Mouse (Mus musculus): Measurements from ENCODE around the gene Tprgl.

The Tprgl gene

DNA sequence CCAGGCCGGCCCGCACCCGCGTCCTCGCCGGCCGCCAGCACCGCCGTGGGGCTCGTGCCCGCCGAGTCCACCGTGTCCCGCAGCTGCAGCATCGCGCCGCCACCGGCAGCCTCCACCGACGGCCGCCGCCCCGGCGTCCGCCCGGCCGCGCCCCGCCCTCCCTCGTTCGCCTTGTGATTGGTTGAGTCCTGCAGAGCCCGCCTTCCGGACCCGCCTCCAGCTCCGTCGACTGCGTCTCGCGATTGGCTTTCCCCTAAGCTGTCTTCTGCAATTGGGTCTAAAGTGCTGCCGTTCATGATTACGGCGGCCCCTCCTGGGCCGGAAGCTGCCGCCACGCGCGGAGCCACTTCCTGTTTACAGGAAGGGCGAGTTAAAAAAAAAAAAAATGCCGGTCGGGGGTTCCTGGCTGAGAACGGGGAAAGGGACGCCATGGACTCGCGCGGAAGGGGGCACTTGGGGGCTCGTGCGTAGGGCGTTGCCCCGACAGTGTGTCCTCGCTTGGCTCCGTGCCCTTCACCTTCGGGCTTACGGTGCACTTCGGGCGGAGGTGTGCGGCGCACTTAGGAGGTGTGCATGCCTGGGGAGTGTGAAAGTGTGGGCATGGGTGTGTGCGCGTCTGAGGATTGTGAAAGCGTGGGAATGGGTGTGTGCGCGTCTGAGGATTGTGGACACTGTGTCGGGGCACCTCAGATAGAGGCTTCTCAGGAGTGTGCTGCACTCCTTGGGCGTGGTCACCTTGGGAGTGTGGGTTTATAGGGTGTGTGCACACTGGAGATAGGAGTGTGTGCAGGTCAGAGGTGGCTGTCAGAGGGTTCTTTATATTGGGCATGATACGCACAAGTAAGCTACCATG, at the start of gene Tprgl:
Gene Tprgl (minus strand): TSS at position 129 of the 853 bp plus-strand sequence.
- peak; percentile 87 for DNase-seq (ENCODE audit: low read depth)

DNA sequence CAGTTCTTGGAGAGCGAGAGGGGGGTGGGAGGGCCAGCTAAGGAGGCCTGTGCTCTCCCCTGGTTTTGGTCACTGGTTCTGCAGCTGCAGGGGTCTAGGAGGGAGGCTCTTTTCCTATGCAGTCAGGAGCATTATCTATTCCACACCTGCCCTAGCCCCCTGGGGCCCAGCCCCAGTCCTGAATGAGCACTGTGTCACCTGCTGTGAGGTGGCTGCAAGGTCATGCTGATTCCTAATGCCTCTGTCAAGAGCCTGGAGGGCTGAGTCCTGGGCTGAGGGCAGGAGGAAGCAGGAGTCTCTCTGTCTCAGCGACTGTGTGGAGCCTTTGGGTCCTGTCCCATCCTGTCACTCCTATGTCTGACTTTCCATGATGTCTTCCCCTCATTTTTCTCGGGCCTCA, 49.4 kb upstream of the Tprgl start:
- DNase-seq (ENCODE audit: low read depth) = no peak

DNA sequence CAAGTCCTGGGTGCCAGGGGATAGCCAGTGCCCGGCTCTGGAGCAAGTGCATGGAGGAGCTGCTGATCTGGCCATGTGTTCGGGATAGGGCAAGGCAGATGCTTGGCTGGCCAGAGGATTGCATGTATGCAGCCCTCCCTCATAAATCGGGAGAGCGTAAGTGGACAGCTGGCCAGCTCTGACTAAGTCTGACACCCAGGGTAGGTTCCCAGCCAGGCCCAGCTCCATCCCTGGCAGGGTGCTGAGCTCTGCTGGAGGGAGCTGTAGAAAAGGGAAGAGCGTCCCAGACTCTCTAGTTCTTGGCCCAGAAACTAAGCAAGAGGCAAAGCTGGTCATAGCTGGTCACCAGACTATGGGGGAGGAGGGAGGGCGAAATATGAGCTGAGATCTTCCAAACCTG, 48.6 kb upstream of the Tprgl start:
- DNase-seq (ENCODE audit: low read depth) = no peak

DNA sequence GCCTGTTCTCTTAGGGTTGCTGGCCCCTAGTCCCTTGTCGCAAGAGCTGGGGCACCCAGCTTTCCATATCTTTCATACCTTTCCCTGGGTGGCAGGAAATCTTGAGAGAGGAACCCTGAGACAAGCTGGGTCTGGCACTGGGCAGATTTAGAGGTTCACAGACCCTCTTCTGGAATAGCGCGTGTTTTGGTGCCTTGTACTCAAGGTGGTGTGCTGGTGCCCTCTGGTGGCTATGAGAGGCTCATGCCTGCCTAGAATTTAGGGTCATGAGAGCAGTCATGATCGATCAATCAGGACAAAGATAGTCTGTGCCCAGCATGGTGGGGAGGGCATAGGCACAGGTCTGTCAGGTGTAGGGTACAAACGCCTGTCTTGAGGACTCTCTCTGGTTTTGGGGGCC, 46.8 kb upstream of the Tprgl start:
- peak; percentile 48 for DNase-seq (ENCODE audit: low read depth)

DNA sequence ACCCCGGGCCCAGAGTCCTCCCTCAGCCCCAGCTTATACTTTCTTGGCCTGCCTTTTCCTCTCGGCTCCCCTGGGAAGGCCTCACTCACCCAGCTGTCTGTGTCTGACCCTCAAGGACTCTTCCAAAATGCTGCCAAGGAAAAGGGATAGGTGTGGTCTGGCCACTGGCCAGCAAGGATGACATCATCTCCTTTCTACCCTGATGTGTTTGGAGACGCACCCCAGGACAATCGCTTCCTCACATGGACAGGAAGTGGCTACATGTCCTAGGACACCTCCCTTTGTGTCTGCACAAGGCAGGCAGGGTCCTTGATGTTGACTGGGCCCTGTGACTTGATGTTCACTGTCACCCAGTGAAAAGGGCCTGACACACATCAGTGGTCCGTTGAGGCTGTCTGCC, 44.9 kb upstream of the Tprgl start:
- no peak for DNase-seq (ENCODE audit: low read depth)

DNA sequence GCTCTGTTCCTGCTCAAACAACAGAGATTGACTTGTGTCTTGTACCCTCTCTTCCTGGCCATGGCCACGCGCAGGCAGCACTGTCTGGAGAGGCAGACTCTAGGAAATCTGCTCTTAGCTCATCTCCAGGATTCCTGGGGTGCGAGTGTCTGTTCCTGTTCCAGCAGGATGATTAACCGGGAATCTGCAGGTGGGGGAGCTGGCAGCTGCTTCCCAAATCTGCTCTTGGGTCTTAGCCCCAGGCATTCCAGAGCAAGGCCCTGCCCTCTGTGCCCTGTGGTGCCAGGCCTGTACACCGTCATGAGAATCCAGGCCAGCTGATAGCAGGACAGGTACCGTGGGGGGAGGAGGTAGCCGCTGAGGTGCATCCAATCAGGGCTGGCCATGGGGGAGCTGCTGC, 44.1 kb upstream of the Tprgl start:
- no peak for DNase-seq (ENCODE audit: low read depth)

DNA sequence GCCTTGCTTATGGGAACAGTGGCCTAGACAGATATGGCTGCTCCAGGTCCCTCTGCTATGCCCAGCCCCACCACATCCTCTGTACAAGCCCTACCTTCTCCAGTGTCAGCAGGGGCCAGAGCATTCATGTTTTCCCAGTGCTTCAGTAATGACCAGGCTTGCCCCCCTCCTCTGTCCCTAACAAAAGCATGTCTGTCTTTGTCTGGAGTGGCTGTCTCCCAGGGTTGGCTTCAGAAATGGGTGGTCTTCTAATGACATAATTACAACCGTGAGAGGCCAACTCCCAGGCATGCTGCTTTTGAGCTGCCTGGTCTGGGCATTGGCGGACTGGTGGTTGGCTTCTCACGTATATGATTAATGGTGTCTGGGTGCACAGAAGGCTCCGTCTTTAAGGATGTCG, 41.0 kb upstream of the Tprgl start:
- no peak for DNase-seq (ENCODE audit: low read depth)

DNA sequence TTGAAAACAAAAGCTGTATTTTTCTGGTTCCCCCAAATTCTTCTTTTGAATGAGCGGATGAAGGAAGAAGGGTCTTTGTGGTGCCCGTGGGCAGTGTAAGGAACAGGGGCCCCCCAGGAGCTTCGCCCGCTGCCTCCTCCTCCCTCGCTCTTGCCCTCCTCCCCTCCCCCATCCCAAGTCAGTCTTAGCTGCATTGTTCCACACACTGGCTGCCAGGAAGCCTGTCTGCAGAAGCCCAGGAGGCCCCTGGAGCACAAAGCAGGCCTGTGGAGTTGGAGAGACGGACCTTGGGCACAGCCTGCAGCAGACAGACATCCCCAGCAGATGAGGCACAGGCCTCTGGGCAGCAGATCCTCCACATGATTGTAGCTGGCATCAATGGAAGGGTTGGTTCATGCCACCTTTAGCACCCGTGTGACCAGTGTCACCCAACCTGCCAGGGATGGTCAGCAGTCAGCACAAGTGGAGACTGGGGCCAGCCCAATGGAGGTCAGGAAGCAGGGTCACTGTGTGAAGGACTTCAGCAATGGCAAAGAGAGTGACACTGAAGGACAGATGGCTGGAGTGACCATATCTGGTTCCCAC, 38.0 kb upstream of the Tprgl start:
- DNase-seq (ENCODE audit: low read depth) = no peak

DNA sequence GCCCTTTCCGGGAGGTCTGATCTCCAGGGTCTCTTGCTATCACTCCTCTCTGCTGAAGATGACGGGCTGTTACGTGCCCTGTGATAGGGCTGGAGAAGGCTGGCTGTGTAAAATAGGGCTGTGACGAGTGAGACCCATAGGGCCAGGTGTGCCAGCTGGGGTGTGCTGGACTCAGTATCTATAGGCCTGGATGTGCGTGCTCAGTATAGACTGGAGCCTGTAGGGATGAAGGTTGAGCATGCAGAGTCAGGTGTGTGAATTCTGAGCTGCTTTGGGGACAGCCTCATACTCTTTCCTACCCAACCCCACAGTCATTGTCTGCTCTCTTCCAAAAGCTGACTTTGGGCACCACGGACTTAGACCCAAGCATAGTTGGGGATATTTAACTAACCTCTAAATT, 37.5 kb upstream of the Tprgl start:
- DNase-seq (ENCODE audit: low read depth) = no peak

DNA sequence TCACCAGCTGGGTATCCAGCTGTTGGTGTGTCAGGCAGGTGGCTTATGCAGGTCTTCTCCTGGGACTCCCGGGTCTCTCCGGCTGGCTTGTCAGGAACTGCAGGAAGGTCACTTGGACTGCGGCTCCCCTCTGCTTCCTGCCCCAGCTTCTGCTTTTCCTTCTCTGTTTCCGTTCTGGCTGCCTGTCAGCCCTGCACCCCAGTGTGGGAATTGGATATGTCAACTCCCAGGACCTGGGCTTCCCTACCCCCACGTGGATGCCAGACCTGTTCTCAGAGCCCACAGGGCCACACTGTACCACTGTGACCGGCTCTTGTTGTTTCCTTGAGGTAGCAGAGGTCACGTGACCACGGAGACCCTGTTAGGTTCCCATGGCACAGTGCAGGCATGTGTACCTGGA, 28.5 kb upstream of the Tprgl start:
- DNase-seq (ENCODE audit: low read depth) = no peak

DNA sequence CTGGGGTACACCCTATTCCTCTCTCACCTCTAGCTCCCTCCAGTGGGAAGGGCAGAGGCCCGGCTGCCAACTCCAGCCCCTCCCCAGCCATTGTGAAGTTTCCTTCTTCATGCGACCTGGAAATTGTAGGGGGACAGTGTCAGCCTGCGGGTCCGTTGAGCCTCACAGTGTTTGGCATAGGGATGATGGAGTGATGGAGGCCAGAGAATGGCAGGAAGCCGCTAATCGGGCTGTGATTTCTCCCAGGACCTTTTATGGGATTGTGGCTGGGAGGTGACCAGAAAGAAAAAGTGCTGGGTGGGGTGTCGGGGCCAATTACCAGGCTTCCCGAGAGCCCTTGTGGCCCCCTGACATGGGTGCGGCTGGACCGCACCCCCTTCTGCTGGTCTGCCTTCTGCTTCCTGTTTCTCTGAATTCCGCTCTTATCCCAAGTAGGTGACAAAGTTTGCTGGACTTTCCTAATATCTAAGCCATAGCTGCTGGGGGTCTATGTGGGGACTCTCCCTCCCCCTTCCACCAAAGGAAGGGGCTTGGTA, 25.6 kb upstream of the Tprgl start:
- DNase-seq (ENCODE audit: low read depth) = no peak

DNA sequence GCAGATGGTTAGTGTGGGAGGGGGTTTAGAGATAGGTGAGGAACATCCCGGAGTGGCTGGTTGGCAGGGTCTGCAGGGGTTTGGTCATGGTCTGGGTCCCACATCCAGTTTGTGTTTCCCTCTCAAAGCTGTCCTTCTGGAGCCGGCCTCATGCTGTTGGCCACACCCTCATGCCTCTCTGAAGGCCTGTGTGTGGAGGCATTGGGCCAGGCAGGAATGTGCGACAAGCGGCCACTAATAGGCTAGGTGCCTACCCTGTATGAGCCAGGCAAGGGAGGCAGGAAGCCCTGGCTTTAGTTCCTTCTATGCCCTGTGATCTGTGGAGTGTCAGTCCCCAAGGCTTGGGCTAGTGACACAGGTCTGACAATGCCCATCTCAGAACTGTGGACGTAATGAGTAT, 24.5 kb upstream of the Tprgl start:
- DNase-seq (ENCODE audit: low read depth) = no peak

DNA sequence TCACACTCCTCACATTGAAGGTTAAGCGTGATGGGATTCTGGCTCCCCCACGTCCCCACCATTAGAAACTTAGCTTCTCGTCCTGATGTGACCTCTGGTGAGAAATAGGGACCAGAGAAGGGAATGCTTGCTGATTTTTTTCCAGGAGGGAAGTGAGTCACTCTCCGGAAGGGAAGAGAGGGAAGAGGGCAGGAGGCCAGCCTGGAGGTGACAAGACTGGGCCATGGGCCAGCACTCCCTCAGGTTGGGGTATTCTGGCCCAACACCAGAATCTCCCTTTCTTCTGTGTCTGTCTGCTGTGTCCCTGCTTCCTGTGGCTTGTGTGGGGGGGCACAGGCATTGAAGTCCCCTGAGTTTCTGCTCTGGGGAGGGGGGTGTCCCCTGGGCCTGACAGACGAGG, 23.1 kb upstream of the Tprgl start:
- DNase-seq (ENCODE audit: low read depth) = no peak

DNA sequence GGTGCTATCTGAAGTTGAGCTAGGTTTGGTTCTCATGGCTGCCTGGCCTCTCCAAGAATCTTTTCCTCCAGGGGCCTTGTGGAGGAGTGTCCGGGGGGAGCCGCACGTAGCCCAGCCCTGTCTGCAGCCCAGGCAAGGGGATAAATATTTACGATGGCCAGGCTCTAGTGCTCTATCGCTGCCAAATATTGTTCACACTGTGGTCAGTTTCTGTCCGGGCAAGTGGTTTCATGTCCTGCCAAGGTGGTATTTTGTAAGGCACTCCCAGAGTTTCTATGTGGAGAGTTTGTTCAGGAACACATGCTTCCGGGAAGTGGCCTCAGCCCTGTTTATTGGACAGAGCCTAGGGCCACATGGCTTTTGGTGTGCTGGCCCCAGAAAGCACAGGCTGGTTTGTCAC, 20.5 kb upstream of the Tprgl start:
- no peak for DNase-seq (ENCODE audit: low read depth)

DNA sequence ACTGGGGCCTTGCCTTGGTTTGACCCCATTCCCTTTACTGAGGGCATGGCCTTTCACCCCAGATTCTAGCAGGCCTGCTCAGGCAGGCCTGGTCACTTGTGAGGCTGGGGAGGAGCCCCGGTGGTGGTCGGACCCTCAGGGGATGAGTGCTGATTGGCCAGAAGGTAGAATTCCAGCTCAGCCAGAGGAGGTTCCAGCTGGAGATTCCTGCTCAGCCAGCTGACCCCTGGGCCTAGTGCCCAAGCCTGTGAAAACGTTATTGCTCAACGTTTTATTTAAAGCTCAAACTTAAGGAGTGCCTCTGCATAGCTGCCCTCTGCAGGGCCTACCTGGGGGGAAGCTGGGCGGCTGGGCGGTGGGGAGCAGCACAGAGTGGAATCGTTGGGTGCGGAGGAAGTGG, 16.8 kb upstream of the Tprgl start:
- DNase-seq (ENCODE audit: low read depth) = no peak

DNA sequence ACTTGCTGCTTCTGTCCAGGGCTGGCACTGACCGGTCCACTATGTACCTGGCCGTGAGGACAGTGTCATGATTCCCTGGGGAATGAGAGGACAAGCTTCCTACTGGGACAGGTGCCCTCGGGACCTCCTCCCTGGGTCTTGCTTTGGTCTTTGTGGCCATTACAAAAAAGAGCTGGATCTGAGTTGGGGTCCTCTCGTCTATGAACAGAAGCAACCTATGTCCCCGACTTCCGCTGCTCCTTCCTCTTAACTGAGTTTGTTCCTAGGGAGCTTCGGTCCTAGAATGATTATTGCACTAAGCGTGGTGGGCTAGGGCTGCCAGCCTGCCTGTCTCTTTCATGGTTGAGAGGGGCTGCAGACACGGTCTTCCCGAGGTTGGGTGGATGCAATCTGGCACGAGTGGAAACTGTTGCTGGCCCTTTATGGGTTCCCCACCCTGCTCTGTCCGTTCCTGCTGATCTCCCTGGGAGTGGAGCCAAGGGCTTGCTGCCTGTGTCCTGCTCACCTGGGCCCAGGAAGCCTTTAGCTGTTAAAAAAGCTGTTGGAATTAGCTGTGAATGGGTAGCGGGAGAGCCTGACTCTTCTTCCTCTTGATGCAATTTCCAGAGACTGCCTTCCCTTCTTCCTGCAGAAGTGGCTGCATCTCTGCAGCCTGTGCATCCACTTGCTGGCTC, 11.6 kb upstream of the Tprgl start:
- DNase-seq (ENCODE audit: low read depth) = no peak

DNA sequence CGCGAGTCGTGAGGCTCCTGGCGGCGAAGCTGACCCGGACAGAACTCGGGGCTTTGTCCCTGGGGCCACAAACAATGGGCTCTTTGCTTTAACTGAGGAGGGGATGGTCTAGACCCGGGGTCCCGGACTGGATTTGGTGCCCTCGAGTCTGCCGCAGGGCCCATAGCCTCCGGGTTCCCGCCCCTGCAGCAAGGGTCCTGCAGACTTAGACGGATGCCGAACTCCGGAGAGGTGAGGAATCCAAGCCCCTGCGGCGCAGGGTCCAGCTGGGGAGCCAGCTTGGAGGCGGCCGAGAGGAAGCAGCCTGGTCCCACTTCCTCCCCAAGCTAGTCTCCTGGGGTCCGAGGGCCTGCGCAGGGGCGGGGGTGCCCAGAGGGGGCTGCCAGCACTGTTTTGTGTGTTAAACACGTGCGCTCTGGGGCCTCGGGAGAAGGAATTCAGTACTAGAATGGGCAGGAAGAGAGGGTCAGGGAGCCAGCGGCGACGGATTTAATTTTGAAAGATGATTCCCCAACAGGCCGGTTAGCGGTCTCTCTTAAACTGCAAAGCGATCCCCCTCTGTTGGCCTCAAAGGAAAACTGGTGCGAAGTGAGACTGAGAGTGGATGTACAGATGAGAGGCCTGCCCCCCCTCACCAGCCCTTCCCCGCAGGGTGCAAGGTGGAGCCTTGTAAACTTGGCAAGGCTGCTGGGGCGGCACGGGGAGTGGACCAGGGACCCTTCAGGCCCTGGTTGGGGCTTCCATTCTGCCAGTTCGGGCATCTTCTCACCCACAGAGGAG, 10.9 kb upstream of the Tprgl start:
- DNase-seq (ENCODE audit: low read depth) = no peak

DNA sequence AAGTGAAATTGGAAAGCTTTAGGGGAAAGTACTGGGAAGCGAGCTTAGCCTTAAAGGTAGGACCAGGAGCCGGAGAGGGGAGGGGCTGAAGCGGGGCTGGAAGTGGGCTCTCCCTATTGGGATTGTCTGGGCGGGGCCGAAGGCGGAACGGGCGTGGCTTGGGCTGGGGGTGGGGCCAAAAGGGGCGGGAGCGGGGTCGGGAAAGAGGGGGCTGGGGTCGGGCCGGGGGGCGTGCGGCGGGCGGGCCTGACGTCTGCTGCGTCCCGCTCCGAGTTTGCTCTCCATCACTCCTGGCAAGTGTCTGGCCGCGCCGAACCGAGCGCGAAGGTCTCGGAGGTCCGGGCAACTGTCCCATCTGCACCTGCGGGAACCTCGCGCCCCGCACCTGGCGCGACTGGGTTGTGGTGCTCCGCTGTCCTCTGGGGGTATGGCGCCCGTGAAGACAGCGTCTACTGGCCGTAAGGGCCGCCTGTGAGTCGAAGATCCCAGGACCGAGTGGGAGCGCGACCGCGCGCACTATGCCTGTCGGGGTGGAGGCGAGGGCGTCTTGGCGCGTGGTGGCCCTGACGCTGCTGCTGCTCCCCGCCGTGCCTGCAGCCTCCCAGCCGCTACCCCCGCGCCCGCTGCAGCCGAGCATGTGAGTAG, 10.2 kb upstream of the Tprgl start, which contains the start of gene Megf6:
Gene Megf6 (plus strand): TSS at position 225 of the 645 bp plus-strand sequence.
- no peak for DNase-seq (ENCODE audit: low read depth)

DNA sequence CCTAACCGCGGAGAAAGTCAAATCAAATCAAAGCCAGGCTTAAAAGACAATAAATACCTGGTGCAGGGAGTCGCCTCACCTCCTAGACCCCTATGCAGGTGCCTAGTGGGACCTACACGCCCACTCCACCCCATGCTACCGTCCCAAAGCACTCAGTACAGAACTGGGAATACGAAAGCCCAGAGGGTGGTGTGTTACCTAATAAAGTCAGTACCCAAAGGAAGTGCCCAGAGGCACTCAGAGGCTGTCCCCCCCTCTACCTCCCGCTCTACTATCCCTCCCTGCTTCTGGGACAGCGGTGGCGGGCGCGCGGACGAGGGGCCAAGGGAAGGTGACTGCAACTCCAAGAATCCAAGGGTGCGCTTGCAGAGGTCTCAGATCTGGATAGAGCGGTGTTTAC, 9.6 kb upstream of the Tprgl start:
- DNase-seq (ENCODE audit: low read depth) = no peak

DNA sequence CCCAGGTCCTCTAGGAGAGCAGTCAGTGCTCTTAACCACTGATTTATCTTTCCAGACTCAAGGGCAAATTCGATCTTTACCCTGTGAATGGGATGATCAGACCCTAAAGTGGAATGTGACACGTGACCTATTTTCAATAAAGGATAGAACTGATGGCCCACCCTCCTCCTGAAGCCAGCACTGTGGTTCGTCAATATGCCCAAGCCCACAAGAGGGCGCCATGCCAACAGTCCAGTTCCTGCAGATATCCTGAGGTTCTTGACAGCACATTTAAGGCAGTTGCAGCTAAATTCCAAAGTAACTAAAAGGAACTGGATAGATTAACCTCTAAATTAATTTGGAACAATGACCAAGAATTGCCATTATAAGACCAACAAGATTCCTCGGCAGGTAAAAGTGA, 6.6 kb upstream of the Tprgl start:
- DNase-seq (ENCODE audit: low read depth) = peak; percentile 56

DNA sequence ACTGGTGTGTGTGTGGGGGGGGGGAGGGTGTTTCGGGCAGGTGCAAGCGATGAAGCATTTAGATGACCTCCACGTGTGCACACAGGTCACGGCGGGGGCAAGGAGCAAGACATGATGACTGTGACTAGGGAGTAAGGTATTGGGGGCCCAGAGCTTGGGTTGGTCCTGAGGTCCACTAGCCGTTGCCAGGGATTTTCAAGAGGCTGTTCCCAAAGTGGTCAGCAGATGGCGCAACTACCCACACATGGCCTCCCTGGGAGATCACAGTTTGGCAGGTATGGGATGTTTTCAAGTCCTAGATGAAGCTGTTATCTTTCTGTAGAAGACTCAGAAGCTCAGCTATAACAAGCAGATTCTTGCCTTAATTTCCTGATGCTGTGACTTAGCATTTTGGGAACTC, 2.8 kb upstream of the Tprgl start:
- peak; percentile 70 for DNase-seq (ENCODE audit: low read depth)
